Mouse (Mus musculus) layer of hippocampus, adult 9-10 months (tissue): ENCODE results near the gene Hoxd4.
A peak's percentile ranks its signal among the peaks of the same experiment; 100 is the strongest.

Experiments
- DNase-seq: peaks from one replicate; pipeline ENCODE4 v3.0.0; 2022; ENCODE audit warnings: low spot score

The Hoxd4 gene

DNA sequence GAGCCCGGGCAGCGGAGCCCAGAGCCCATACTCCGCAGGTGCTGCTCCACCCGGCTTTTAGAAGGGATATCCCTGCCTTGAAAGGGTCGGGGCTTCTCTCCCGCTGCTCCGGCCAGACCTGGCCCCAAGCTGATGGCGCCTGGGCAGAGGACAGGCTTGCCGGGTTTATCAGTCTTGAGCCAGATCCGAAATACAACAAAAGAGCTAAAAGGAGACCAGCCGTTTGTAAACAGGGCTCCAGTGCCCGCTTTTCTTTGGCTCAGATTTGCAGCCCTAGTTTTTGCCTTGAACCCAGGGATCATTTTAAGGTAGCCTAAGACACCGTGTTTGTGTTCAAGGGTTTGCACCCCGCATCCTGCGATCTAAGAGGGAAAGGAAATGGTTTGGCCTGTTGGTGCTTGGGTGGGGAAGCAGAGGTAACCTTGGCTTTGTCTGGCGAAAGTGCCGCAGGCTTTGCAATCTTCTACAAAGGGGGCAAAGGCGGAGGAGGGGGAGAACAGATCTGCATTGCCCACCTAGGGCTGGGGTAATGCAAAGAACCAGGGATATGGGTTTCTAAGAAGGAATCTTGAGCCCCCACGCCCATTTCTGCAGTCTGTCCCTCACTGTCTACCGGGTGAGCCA, 18.8 kb upstream of the Hoxd4 start:
- no peak for DNase-seq

DNA sequence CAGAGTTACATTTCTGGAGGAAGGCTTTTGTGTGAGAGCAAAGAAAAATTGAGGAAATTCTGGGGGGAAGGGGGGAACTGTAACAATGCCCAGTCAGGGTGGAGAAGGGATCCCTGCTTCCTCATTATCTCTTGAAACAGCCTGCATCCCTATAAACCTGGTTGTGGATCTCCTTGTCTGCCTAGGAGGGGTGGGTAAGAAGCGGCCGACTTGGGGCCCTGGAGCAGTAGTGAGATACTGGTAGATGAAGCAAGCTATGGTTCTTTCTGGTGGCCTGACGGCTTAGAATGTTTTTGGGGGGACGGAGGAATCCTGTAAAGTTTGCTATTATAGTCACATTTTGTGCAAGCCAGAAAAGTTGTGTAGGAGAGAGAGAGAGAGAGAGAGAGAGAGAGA, 18.3 kb upstream of the Hoxd4 start:
- no peak for DNase-seq

DNA sequence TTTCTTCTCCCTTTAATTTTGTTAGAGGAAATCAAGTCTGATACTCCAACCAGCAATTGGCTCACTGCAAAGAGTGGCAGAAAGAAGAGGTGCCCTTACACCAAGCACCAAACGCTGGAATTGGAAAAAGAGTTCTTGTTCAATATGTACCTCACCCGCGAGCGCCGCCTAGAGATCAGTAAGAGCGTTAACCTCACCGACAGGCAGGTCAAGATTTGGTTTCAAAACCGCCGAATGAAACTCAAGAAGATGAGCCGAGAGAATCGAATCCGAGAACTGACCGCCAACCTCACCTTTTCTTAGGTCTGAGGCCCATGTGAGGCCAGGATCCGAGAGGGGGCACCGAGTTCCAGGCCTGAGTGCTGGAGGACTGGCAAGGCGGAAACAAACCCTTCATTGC, 17.7 kb upstream of the Hoxd4 start:
- DNase-seq: no peak

DNA sequence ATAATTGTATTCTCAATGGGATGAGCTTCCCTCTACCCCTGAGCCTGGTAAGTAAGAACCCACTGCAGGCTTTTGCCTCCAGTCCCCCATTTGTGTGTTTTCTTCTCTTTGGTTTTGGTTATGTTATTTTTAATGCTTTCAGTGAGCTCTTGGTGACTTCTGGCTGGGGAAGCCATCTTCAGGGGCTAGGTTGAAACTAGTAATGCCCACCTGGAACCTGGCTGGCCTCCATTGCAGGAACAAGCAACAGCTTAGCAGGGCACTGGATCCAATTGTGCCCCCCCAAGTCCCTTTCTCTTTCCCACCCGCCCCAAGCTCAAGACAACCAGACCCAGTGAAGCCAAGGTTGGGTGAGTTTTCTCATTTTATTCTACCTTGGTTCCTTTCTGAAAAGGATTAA, 16.3 kb upstream of the Hoxd4 start:
- no peak for DNase-seq

DNA sequence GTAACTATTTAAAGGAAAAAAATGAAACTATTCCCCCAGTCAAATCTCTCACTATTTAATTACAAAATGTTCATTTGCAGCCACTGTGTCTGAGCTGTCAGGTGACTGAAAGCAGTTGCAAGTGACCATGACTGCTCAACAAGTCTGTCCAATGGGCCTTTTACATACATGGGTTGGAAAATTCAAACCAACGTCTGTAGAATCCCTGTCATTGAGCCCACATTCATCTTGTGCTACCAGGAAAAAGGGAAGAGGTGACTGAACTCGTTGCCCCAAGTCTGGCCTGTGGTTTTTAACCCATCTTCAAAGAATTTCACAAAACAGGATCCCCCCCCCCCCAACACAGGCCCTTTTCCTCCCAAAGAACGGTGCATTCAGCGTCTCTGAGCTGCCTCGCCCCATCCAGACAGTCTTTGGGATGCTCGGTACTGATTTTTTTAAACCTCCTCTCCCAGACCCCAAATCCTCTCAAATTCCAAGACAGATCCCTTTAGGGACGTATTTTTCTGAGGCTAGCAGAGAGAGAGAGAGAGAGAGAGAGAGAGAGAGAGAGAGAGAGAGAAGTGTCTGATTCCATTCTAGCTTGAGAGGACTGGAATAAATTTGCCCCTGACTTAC, 15.8 kb upstream of the Hoxd4 start:
- no peak for DNase-seq

DNA sequence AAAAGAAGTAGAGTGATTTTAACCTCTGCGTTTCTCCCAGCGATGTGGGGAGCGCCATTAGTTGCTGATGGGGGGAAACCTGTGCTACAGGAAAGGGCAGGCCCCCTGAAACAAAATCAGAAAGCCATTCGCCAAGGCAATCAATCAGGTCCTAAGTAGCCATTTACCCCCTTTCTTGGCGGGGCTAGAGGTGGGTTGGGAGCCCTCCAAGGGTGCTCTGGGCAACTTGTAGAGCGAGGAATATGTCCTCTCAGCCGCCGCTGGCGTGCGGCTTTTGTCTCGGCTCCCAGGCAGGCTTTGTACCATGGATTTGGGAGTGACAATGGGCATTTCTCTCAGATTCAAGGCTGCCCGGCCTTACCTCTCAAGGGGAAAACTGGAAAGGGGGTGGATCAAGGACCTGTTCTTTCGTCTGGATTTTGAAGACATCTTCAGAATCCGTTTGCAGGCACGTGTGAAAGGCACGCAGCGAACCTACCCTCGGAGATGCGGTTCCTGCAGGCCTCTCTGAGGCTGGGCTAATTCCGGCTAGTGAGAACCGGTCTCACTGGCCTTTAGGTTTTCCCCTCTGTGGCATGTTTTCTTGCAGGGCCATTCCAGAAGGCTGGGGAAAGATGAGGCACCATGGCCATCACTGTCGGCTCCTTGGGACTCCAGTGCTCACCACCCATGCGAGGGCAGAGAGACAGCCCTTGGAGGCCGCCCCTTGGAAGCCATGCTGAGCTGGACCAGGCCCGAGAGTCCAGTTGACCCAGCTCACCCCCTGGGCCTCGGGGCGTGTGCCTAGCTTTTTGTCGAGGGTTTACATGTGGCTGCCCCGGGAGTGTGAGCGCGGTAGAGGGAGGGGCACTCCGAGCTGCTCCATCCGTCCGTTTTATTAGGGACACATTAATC, 15.0 kb upstream of the Hoxd4 start:
- no peak for DNase-seq

DNA sequence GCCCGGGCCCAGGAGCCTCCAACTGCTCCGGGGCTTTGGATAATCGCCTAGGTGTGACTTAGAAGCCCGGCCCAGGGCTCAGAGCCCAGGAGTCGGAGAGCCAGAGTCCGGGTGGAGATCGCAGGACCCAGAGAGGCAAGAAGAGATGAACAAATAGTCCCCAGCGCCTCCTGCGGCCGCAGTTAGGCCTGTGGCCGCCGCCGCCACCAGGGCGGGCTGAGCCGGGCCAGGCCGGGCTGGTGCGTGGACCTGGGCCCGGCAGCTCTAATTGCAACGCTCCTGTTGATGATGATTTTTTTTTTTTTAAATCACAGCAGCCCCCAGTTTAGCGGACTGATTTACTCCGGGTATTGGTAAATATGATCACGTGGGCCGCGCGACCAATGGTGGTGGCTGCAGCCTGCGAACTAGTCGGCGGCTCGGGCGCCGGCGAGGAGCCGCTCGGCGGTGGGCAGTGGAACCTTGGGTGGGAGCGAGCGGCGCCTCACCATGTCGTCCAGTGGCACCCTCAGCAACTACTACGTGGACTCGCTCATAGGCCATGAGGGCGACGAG, 14.1 kb upstream of the Hoxd4 start, which contains the start of gene Hoxd9:
Hoxd9 (plus strand) TSS at position 161 of the 555 bp plus-strand sequence.
- no peak for DNase-seq

DNA sequence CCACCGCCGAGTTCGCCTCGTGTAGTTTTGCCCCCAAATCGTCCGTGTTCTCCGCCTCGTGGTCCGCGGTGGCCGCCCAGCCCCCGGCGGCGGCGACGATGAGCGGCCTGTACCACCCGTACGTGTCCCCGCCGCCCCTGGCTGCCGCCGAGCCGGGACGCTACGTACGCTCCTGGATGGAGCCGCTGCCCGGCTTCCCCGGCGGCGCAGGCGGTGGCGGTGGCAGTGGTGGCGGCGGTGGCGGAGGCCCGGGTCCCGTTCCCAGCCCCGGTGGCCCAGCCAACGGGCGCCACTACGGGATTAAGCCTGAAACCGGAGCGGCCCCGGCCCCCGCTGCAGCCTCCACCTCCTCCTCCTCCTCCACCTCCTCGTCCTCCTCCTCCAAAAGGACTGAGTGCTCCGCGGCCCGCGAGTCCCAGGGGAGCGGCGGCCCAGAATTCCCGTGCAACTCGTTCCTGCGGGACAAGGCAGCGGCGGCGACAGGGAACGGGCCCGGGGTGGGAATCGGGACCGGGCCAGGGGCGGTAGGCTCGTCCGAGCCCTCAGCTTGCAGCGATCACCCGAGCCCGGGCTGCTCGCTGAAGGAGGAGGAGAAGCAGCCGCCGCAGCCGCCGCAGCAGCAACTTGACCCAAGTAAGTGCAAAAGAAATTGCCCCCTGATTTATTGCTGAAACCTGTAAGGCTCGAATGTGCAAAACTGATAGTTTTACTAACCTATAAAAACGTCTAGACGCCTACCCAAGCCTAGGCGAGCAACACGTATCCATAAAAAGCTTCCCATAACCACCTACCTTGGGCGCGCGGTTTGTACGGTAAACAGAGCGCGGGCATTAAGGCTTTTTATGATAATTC, 13.3 kb upstream of the Hoxd4 start:
- no peak for DNase-seq

DNA sequence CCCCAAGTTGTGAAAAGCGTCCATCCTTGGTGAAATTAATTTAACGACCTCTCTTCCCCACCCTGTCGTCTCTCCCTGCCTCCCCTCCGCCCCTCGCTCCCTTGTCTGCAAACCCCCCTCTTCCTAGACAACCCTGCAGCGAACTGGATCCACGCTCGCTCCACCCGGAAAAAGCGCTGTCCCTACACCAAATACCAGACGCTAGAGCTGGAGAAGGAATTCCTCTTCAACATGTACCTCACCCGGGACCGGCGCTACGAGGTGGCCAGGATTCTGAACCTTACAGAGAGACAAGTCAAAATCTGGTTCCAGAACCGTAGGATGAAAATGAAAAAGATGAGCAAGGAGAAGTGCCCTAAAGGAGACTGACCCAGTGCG, 12.7 kb upstream of the Hoxd4 start:
- no peak for DNase-seq

DNA sequence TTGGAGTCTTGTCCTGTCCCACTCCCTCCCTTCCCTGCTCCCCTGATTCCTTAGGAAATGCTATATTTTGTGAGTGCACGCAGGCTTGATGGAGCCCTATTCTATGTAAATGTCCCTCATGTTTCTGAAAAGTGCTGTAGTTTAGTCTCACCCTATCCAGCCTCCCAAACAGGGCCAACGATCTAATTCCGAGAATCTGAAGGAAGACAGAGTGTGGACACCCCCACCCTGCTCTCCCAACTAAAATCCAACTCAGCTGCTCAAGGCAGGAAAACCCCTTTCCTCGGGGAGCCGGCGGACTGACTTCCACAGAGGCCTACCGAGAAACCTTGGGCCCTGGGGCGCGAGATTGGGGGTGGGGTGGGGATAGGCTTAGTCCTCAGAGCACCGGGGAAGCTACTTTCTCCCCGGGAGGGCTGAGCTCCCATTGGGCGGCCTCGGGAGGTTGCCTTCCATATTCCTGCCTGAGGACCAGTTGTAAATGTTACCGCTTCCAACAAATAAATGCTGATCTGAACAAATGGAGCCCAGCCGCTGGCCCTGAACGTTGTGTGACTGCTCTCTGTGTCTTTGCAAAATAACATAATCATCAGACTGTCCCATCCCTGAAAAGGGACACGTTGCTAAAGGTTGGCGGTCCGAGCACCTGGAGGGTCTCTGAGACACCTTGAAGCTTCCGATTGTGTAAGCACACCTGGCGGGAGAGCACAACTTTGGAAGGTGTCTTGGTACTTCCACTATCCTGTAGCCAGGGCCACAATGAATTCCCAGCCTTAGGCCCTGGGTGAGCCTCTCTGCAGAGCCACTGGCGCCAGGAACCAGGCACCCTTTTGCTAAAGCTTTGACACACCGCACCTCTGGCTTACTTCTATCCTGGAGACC, 11.8 kb upstream of the Hoxd4 start:
- DNase-seq: no peak

DNA sequence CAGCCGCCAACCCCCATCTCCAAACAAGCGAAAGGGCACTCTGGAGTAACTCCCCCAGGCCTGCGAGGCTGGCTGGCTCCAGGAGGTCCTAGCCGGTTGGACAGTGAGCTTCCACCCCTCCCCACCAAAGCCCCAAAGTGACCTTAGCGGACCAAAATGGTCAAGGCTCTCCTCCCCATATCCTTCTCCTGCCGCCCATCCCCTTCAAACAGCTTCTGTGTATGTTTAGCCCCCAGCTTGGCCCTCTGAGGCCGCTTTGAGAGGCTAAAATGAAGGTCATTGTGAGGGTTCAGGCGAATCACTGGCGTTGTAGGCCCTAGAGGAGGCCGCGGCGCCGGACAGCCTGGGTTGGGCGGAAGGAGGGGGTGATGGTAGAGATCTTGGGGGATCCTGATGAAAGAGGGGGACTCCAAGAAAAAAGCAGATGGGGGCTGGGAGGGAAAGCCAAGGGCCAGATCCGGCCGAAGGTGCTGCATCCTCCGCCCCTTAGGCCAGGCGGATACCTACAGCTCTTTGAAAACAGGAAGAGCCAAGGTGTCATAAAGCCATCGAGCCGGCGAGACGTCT, 11.1 kb upstream of the Hoxd4 start:
- no peak for DNase-seq

DNA sequence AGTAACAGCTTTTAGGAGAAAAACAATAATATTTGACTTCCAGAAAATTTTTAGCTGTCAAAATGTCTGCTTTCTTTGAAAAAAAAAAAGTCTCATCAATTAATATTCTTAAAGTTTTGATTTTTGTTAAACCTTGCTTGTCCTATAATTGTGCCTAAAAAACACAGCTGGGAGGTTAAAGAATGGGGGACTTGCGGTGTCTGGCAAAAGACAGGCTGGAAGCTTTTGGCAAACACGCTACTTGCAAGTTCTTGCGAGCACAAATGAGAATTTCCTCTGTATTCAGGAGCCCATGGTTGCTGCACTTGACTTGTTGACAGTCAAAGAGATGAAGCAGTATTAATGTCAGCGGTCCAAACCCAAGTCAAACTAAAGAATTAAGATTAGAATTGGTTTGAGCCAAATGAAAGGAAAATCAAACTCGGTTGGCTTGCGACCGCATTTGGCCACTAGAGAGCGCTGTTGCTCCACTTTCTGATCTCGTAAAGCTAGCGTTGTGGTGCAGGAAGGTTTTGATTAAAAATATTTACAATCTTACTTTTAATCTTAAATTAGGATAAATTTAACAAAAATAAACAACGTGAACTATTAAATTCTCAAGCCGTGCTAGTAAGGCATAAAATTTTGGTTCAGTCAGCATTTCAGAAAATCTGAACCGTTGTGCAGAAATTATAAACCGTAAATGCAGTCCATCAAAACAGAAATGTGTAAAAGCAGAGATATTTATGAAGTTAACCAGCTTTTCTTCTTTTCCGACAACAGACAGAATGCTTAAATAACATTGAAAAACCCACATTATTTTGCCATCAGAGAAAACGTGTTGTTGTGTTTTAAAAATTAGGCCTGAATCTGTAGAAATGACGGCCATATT, 9.5 kb upstream of the Hoxd4 start:
- DNase-seq: peak; percentile 29

DNA sequence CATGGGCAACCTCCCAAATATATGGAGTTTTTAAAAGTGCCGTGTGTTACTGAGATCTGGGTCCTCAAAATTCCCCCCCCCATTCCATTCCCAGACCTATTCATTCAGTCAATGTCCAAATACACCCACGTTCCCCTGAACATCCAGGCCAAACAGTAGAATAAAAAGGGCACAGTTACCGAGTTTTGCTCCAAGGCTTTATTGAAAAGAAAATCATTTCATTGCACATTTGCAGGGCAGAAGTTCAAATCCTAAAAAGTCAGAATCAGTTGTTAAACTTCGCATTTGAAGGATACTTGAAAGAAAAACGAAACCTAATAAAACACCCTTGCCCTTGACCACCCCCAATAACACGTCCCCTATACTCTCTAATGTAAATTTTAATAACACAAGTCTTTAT, 8.9 kb upstream of the Hoxd4 start:
- DNase-seq: no peak

DNA sequence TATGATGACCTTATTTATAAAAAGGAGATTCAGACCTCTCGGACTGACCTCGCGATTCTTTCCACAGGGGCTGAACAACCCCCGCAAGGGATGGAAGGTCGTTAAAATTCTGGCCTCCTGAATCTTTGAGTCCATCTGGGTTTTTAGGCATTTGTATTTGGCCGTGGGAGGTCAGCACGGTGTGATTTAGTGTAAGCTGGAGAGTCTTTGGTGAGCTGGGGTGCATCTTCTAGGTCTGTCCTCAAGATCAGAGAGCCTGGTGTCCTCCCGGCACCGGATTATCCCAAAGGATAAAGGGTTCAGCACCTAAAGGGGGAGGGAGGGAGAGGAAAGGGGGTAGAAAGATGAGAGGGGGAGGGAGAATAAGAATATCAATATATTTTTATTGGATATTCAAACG, 8.4 kb upstream of the Hoxd4 start:
- no peak for DNase-seq

DNA sequence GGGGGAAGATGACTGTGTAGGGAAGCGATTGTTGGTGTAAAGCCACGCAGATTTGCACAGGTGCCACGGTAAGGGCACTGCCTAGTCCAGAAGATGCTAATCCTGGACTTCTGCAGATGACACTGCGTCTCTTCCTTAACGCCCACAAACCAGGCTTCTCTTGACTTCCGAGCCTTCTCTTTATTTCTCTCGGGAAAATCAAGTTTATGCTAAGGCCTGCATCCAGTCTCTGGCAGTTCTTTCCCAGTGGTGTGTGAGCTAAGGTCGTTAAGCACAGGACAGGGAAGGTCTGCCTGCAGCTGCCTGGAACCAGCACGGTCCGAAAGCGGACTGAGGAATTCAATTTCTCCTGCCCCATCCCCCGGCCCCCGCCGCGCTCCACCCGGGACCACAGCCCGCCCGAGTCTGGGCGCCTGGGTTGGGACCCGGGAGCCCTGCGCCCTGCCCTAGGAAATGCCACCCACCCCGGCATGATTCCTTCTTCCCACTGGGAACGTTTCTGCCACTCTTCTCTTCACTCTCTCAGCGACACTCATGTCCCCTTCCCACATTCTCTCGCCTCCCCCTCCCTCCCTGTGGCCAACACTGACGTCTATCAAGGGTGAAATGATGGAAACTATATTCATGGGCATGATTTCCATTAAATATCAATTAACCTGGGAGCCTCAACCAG, 7.9 kb upstream of the Hoxd4 start:
- no peak for DNase-seq

DNA sequence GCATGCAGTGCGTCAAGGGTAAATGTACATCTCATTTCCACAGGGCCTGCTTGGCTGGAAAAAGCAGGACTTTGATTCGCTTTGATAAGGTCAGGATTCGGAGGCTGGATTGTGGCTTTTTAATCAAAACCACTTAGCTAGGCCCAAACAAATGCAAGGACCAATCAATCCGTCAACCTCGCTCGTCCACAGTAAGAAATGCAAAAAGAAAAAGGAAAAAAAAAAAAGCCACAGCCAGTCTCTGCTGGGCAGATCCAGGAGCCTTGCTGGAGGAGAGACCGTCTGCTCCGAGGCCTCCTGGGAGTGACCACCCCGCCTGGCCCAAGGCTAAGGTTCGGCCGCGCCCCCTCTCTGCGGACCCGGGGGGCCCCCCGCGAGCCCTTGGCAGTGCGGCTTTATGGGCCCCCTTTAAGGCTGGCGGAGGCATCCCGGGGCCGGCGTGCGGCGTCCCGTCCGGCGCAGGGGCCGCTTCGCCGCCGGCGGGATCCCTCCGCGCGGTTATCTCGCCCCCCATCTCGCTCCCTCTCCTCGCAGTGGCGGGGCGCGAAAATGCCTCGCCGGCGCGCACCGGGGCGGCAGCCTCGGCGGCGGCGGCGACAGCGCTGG, 7.2 kb upstream of the Hoxd4 start, which contains the start of gene Hoxd8:
Hoxd8 (plus strand) TSS at position 223 of the 606 bp plus-strand sequence.
- DNase-seq: no peak

DNA sequence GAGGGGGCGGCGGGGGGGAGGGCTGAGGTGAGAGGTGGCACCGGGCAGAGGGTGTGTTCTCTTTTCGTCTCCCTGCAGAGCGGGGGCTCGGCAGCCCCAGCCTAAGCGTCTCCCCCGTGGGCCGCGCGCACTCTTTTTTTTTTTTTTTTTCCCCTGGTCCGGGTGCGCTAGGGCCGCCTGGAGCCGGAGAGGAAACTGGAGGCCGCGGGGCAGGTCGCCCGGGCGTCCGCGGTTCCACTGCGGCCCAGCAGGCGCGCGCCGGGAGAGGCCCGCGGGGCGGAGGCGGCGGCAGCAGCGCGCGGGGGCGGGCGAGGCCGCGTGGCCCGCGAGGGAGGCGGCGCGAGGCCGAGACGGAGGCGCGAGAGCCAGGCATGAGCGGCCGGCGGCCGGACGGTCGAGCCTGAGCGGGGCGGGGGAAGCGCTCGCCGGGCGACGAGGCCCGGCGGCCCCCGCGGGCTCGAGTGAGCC, 6.7 kb upstream of the Hoxd4 start:
- no peak for DNase-seq

DNA sequence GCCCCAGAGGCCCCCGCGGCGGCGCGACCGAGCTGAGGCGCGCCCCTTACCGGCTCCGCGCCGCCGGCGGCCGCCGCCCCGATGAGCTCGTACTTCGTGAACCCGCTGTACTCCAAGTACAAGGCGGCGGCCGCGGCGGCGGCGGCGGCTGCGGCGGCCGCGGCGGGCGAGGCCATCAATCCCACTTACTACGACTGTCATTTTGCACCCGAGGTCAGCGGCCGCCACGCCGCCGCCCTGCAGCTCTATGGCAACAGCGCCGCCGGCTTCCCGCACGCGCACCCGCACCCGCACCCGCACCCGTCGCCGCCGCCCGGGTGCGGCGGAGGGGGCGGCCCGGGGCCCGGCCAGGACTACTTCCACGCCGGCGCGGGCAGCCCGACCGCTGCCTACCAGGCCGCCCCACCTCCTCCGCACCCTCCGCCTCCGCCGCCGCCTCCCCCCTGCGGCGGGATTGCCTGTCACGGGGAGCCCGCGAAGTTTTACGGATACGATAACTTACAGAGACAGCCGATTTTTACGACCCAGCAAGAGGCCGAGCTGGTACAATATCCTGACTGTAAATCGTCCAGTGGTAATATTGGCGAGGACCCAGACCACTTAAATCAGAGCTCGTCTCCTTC, 6.2 kb upstream of the Hoxd4 start:
- DNase-seq: no peak
